Mouse (Mus musculus): ENCODE measurements at regions not wholly inside any gene's neighbourhood (a gene's known extent, or its start where the extent isn't known, plus 50 kb on each side); places are given as distances from the start of the nearest gene placed in this dataset.

GRCm38 (mm10) chr15:35240416-35241212 lies 882.9 kb upstream of the 9430069I07Rik start:
- no peak for TF ChIP-seq EP300 (IDR thresholded peaks at IDR 0.05; ENCODE audit: low read length)
- no peak for TF ChIP-seq MAFK (IDR thresholded peaks at IDR 0.05; ENCODE audit: insufficient replicate concordance, low read length)

Measured in CH12.LX (cell line).